Mouse (Mus musculus): ENCODE data around the gene Fibcd1.
A peak's percentile ranks its signal among the peaks of the same experiment; 100 is the strongest.

Fibcd1 gene

GRCm38 (mm10) chr2:31855991-31856390 lies 10.2 kb upstream of the Fibcd1 start:
- DNase-seq = no peak

GRCm38 (mm10) chr2:31850141-31850540 lies 4.3 kb upstream of the Fibcd1 start:
- no peak for DNase-seq

DNA sequence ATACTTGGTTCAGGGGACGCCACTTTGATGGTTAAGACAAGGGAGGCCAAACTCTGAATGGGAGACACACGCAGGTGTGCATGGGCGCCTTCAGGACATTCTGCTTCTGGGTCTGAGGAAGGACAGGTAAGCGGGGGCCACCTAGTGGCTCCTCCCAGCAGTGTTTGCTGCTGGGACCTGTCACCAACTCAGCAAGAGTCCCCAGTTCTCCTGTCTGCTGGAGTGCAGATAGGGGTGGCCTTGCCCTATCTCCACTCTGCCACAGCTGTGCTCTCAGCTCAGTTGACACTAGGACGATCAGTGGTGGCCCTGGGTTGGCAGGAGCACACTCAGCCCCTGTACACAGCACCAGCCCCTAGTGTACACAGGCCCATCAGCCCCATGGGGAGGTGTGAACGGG lies 2.1 kb upstream of the Fibcd1 start:
- peak; percentile 36 to 60 for DNase-seq

- no peak for DNase-seq
These were observed 1.2 kb upstream of the Fibcd1 start for GRCm38 (mm10) chr2:31846692-31847660.

- DNase-seq = no peak
These were observed 301 bp downstream of the Fibcd1 start for GRCm38 (mm10) chr2:31845512-31845895.

DNA sequence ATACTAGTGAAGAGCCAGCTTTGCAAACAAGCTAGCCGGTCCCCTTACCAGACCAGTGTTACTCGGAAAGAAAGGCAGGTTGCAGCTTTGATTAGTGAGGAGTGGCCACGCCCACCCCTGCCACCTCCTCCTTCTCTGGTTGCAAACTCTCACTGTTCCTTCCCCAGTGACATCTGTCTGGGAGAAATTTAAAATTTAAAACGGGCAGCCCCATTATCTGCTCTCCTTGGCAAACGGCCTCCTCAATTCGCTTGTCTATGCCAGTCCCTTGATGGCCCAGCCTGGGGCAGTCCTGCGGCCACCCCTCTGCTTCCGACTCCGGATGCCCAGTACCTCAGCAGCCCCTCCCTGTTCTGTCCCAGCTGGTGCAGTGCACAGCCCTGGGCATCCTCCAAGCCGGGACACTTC lies 1.1 kb downstream of the Fibcd1 start:
- no peak for DNase-seq

GRCm38 (mm10) chr2:31838868-31839267 lies 6.9 kb downstream of the Fibcd1 start:
- DNase-seq = no peak

DNA sequence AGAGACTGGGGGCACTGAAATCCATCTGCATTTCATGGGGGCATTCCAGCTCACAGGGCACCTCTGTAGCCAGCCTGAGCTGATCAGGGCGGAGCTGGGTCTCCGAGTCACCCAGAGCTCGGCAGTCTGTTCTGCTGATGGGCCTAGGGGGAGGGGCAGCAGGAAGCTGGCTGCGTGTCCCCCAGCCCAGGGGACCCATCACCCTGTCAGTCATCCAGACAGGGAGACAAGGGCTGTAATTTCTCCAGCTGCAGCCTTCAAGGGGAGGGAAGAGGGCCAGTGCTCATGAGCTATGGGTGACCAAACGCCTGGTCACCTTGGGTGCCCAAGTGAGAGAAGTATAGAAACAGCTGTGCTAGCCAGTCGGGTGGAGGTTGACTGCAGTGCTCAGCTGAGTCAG lies 8.8 kb downstream of the Fibcd1 start:
- DNase-seq = no peak

DNA sequence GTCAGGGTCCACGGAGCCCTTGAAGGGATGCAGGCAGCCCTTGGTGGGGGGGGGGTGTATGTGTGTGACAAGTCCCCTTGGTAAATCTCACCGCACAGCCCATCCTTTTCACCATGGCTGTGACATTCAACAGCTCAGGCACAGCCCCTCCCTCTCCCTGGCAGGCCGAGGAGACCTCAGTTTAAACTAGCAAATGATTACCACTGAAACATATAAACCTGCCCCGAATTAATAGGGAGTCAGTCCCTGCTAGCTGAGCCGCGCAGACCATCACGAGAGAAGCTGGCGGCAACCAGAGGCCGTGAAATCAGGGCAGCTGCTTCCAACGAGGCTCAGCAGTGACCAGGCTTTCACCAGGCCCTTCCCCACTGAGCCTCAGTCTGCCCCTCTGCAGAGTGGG lies 9.7 kb downstream of the Fibcd1 start:
- no peak for DNase-seq

GRCm38 (mm10) chr2:31828311-31828825 lies 17.4 kb downstream of the Fibcd1 start:
- no peak for DNase-seq

DNA sequence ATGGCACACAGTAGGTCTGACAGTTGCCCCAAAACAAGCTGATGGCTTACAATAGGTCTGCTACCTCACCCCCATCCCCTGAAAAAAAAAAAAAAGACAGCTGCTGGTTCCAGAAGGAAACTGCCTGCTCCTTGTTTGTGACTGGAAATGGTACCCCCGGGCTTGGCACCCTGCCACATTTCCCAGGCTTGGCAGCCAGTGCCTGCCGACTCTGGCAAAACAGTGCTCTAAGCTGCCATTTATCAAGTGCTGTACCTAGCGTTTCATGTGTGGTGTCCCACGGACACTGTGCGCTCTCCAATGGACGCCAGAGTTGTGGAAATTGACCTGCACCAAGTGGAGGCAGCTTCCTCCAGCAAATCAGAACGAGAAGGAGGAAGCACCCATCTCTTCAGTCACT lies 17.9 kb downstream of the Fibcd1 start:
- no peak for DNase-seq

DNA sequence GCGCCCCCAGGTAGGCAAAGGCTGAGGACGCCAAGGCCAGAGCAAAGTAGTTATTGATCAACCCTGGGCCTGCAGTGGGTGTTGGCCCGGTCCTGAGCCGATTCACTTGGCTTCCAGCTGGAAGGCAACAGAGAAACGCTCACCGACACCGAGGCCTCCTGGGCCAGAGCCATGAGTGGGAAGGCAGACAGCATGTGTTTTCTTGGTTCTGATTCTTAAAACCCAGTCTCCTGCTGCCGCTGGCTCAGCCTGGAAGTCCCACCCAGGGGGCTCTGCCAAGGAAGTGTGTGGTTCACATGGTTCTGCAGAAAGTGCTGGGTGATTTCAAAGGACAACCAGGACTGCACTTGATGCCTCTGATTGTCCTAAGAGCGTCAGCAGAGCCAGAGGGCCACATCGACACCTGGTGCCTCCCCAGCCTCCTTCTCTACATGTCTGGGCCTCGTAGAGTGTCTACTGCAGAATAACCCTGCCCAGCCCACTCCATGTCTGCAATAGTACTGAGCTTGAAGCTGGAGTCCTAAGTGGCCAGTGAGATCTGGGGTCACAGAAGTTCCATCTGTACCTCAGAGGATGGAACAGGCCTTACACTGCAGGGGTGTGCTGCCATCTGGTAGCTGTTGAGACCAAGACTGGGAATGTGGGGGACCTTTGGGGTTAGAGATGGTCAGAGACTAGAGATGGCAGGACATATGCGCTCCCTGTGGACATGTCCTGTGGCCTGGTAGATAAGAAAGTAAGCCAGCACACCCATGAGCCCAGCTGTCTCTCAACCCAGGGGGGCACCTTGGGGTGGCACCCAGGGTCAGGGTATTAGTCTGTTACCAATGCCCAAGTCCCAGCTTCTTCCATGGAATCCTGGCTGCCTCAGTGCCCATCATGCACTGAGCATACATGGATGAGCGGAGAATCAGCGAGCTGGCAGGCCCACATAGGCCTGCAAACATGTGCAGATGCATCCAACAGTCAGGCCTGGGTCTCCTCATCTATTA lies 19.4 kb downstream of the Fibcd1 start:
- DNase-seq = no peak

DNA sequence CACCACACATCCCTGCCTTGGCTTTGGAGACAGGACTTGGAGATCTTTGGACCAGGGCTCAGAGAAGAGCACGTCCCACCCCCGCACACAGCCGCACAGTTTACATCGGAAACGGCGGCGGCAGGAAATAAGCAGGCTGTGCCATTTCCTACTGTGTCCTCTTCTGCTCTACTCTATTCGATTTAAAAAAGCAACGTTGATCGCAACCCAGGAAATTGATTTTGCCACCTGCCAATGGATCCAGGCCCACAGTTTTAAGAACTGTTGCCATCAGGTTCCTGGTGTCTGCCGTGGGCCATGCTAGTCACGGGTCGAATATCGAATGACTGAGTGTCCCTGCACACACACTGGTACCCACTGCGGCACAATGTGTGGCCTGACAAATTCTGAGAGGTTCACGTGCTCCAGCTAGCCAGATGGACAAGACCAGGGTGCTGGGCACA lies 20.3 kb downstream of the Fibcd1 start:
- DNase-seq = no peak

- no peak for DNase-seq
These were observed 21.7 kb downstream of the Fibcd1 start for GRCm38 (mm10) chr2:31823933-31824730.

- peak; percentile 78 to 83 for DNase-seq
These were observed 23.1 kb downstream of the Fibcd1 start for GRCm38 (mm10) chr2:31822524-31823371.

DNA sequence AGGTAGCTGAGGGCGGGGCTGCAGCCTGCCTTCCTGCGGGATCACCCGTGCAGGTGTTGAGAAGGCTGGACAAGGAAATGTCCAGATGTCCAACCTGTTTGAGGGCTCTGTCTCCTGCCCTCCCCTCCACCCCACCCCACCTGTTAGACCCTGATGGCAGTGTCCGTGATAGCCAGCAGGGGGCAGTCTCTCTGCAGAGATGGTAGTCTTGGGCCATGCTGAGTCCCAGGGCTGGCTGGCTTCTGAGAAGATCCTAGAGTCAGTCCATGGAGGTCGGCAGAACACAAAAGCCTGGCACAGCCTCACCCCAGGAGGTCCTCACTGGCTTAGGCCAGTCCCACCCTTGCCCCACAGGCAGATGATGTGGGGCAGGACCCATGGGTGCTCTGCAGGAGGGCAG lies 30.4 kb downstream of the Fibcd1 start:
- DNase-seq = peak; percentile 58 to 69

GRCm38 (mm10) chr2:31814699-31815098 lies 31.1 kb downstream of the Fibcd1 start:
- no peak for DNase-seq

DNA sequence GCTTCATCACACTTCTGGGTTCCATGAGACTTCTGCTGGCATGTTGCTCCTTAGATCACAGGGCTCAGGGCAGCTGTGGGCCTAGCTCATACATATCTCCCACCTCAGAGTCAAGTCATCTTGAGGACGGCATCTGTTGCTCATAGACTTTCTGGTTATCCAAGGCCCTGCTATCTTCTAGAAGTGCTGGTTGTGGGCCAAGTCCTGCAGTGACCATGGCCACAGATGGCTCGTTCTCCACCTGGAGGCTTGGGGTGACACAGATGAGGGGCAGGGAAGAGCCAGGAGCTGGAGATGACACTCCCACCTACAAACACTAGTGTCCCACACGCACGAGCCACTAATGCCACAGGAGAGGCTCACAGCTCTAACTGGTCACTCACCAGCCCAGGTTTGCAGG lies 32.2 kb downstream of the Fibcd1 start:
- no peak for DNase-seq

GRCm38 (mm10) chr2:31811086-31811958 lies 34.5 kb downstream of the Fibcd1 start:
- DNase-seq = peak; percentile 44 to 46

- peak; percentile 31 to 34 for DNase-seq
These were observed 35.4 kb downstream of the Fibcd1 start, which contains the start of gene Qrfp for GRCm38 (mm10) chr2:31810444-31810843. TSS of gene Qrfp (minus strand) at chr2:31810580.
